Mouse (Mus musculus) C2C12 (cell line): ENCODE results near the gene E2f8. TPM values are rescaled to one million over a fixed set of nuclear protein-coding genes. Genes with fewer than 3 reads are reported as not detected.
A peak's percentile ranks its signal among the peaks of the same experiment; 100 is the strongest.

Source experiments
- H3K27me3 ChIP-seq: one replicate; pipeline ENCODE4 v1.6.1; 2011; ENCODE audit not compliant: control insufficient read depth, insufficient read depth, insufficient read length
- H3K36me3 ChIP-seq: one replicate; pipeline ENCODE4 v1.6.1; 2011; ENCODE audit not compliant: control insufficient read depth, insufficient read depth
- H3K4me3 ChIP-seq: one replicate; pipeline ENCODE4 v1.5.1; 2011; ENCODE audit warnings: mild to moderate bottlenecking, control low read depth; ENCODE audit not compliant: poor library complexity, insufficient read depth, severe bottlenecking
- H3K79me2 ChIP-seq: one replicate; pipeline ENCODE4 v1.6.1; 2011; ENCODE audit not compliant: control insufficient read depth, insufficient read depth
- H3K79me3 ChIP-seq: one replicate; pipeline ENCODE4 v1.6.1; 2011; ENCODE audit warnings: low read depth, control low read depth
- H3ac ChIP-seq: one replicate; pipeline ENCODE3; 2011; ENCODE audit warnings: low read depth; ENCODE audit not compliant: control insufficient read depth, insufficient read length
- CEBPB ChIP-seq: IDR thresholded peaks from one replicate; pipeline ENCODE4 v1.6.1; 2011; ENCODE audit warnings: low read depth, mild to moderate bottlenecking, control low read depth, moderate library complexity
- CTCF ChIP-seq: IDR thresholded peaks from one replicate; pipeline ENCODE4 v1.5.1; 2011; ENCODE audit not compliant: control insufficient read depth, insufficient read depth, insufficient read length
- FOSL1 ChIP-seq: IDR thresholded peaks from one replicate; pipeline ENCODE4 v1.8.0; 2011; ENCODE audit warnings: mild to moderate bottlenecking, low read length; ENCODE audit not compliant: poor library complexity, insufficient read depth, severe bottlenecking
- MAX ChIP-seq: IDR thresholded peaks from one replicate; pipeline ENCODE4 v1.6.1; 2011; ENCODE audit warnings: mild to moderate bottlenecking, control low read depth
- MYOD1 ChIP-seq: IDR thresholded peaks from one replicate; pipeline ENCODE4 v1.6.1; 2011; ENCODE audit warnings: low read depth; ENCODE audit not compliant: control insufficient read depth, insufficient read length
- MYOG ChIP-seq: IDR thresholded peaks from one replicate; pipeline ENCODE4 v1.6.1; 2011; ENCODE audit not compliant: control insufficient read depth, insufficient read length; ENCODE audit errors: extremely low read depth
- USF1 ChIP-seq: IDR thresholded peaks from one replicate; pipeline ENCODE4 v1.6.1; 2011; ENCODE audit warnings: low read depth, mild to moderate bottlenecking, control low read depth, moderate library complexity
- polyA plus RNA-seq: library from polyadenylated mRNA; unstranded; fragments of >200 nt; fragmentation: generic; extraction: Trizol; gene quantifications from one replicate; pipeline ENCODE4 v1.2.1, GENCODE M21; 2012; ENCODE audit warnings: missing spikeins

The E2f8 gene
- polyA plus RNA-seq, 1 experiment = 28.2 TPM

- no peak overlapping the region for H3K4me3 ChIP-seq
- no peaks in the 10 kb centered on the region for H3K79me2 ChIP-seq
- H3K36me3 ChIP-seq = peaks cover 19% of the 10 kb centered on the region
- no peaks in the 10 kb centered on the region for H3K79me3 ChIP-seq
- no peak overlapping the region for H3ac ChIP-seq
- TF ChIP-seq CTCF (no peak), USF1 (peak; percentile 13), MYOD1 (no peak)
- H3K27me3 ChIP-seq = no peaks in the 10 kb centered on the region
These were observed 51.0 kb downstream of the E2f8 start for GRCm38 (mm10) chr7:48830395-48830794.

- TF ChIP-seq USF1 = no peak
- no peak for TF ChIP-seq MAX
- TF ChIP-seq CTCF = no peak
- TF ChIP-seq CEBPB = no peak
- no peak for TF ChIP-seq MYOG
- TF ChIP-seq MYOD1 = no peak
- no peak for TF ChIP-seq FOSL1
These were observed 52.1 kb downstream of the E2f8 start for GRCm38 (mm10) chr7:48829177-48829910.

GRCm38 (mm10) chr7:48825170-48825569, 56.2 kb downstream of the E2f8 start:
- Histone ChIP-seq H3K27me3 (no peaks in the 10 kb centered on the region), H3K79me2 (no peaks in the 10 kb centered on the region), H3ac (no peak overlapping the region), H3K36me3 (peaks cover 56% of the 10 kb centered on the region), H3K4me3 (no peak overlapping the region), H3K79me3 (no peaks in the 10 kb centered on the region)
- no peak for TF ChIP-seq CEBPB
- TF ChIP-seq CTCF = no peak
- TF ChIP-seq MAX = no peak
- no peak for TF ChIP-seq MYOG
- no peak for TF ChIP-seq FOSL1
- no peak for TF ChIP-seq MYOD1
- no peak for TF ChIP-seq USF1

More at GRCm38 (mm10) chr7:48829177-48829910, 52.1 kb downstream of the E2f8 start:
- Histone ChIP-seq H3K79me2 (no peaks in the 10 kb centered on the region), H3K4me3 (no peak overlapping the region), H3K79me3 (no peaks in the 10 kb centered on the region), H3K36me3 (peaks cover 30% of the 10 kb centered on the region), H3ac (no peak overlapping the region), H3K27me3 (no peaks in the 10 kb centered on the region)

- Histone ChIP-seq H3ac (no peak overlapping the region), H3K36me3 (peaks cover 61% of the 10 kb centered on the region), H3K79me2 (no peaks in the 10 kb centered on the region), H3K79me3 (no peaks in the 10 kb centered on the region), H3K4me3 (no peak overlapping the region), H3K27me3 (no peaks in the 10 kb centered on the region)
- TF ChIP-seq CEBPB (no peak), FOSL1 (no peak), MAX (no peak), USF1 (no peak)
These were observed 56.7 kb downstream of the E2f8 start for GRCm38 (mm10) chr7:48824671-48825070.

- no peaks in the 10 kb centered on the region for H3K79me3 ChIP-seq
- no peaks in the 10 kb centered on the region for H3K27me3 ChIP-seq
- H3K36me3 ChIP-seq = peaks cover 70% of the 10 kb centered on the region
- no peak overlapping the region for H3K4me3 ChIP-seq
- no peaks in the 10 kb centered on the region for H3K79me2 ChIP-seq
- H3ac ChIP-seq = no peak overlapping the region
- TF ChIP-seq FOSL1 (no peak), MYOD1 (no peak), USF1 (no peak), MAX (no peak), CEBPB (no peak), MYOG (no peak), CTCF (no peak)
These were observed 57.8 kb downstream of the E2f8 start for GRCm38 (mm10) chr7:48823621-48824020.

GRCm38 (mm10) chr7:48821654-48822053, 59.7 kb downstream of the E2f8 start:
- peaks cover 79% of the 10 kb centered on the region for H3K36me3 ChIP-seq

More at GRCm38 (mm10) chr7:48821654-48822053, 59.7 kb downstream of the E2f8 start:
- H3ac ChIP-seq = no peak overlapping the region
- TF ChIP-seq CEBPB (no peak), CTCF (no peak), MAX (no peak), MYOD1 (no peak), FOSL1 (no peak), MYOG (no peak), USF1 (no peak)
- no peaks in the 10 kb centered on the region for H3K79me3 ChIP-seq
- no peaks in the 10 kb centered on the region for H3K27me3 ChIP-seq
- no peak overlapping the region for H3K4me3 ChIP-seq
- H3K79me2 ChIP-seq = no peaks in the 10 kb centered on the region

Other genes starting within 250 kb of the E2f8 start
- not detected for gene Mrgprb3, start 237.8 kb downstream of the E2f8 start, polyA plus RNA-seq
- 12.2 TPM for gene Zdhhc13, start 92.6 kb downstream of the E2f8 start, polyA plus RNA-seq
- 0.33 TPM for gene Csrp3, start 33.6 kb downstream of the E2f8 start, polyA plus RNA-seq
- gene Nav2, start 27.1 kb upstream of the E2f8 start, polyA plus RNA-seq = 4.7 TPM